Mouse (Mus musculus) intestine, embryonic 16.5 days (tissue): ENCODE measurements at regions not wholly inside any gene's neighbourhood (a gene's known extent, or its start where the extent isn't known, plus 50 kb on each side); places are given as distances from the start of the nearest gene placed in this dataset.

Source experiments
- ATAC-seq: fragments of 200-750 bp; cut with Nextera tagmentation; 2 replicates; pipeline ENCODE4 v1.8.0; 2017; ENCODE audit warnings: moderate TSS enrichment, moderate library complexity
- H3K27ac ChIP-seq: fragments of 300-500 bp; sonication (generic); 2 replicates; pipeline ENCODE4 v1.5.1; 2014; ENCODE audit warnings: mild to moderate bottlenecking, low read length
- H3K27me3 ChIP-seq: fragments of 300-500 bp; sonication (generic); replicated peaks from 2 replicates; pipeline ENCODE4 v1.6.1; 2014; ENCODE audit warnings: low read length, control low read depth, mixed read lengths; ENCODE audit not compliant: control insufficient read depth, insufficient read depth
- H3K36me3 ChIP-seq: fragments of 300-500 bp; sonication (generic); 2 replicates; pipeline ENCODE4 v1.6.1; 2014; ENCODE audit warnings: low read length, control low read depth; ENCODE audit not compliant: control insufficient read depth, insufficient read depth
- H3K4me1 ChIP-seq: fragments of 300-500 bp; sonication (generic); 2 replicates; pipeline ENCODE4 v1.6.1; 2014; ENCODE audit warnings: low read length, control low read depth, mixed read lengths; ENCODE audit not compliant: control insufficient read depth, insufficient read depth
- H3K4me2 ChIP-seq: fragments of 300-500 bp; sonication (generic); 2 replicates; pipeline ENCODE4 v1.6.1; 2014; ENCODE audit warnings: low read depth, low read length, control low read depth
- H3K4me3 ChIP-seq: fragments of 300-500 bp; sonication (generic); 2 replicates; pipeline ENCODE4 v1.5.1; 2014; ENCODE audit warnings: mild to moderate bottlenecking, low read length
- H3K9ac ChIP-seq: fragments of 300-500 bp; sonication (generic); 2 replicates; pipeline ENCODE4 v1.6.1; 2014; ENCODE audit warnings: low read depth, low read length
- H3K9me3 ChIP-seq: fragments of 300-500 bp; sonication (generic); 2 replicates; pipeline ENCODE4 v1.6.1; 2016; ENCODE audit warnings: low read length, control low read depth; ENCODE audit not compliant: control insufficient read depth
- WGBS: fragments of 180-500 bp; shearing (Covaris S2); extraction: QIAGEN DNeasy Blood & Tissue Kit; methylation state at CpG from one replicate; pipeline ENCODE4 v1.1.7; 2014; 5-methylcytosine and 5-hydroxymethylcytosine counted together

DNA sequence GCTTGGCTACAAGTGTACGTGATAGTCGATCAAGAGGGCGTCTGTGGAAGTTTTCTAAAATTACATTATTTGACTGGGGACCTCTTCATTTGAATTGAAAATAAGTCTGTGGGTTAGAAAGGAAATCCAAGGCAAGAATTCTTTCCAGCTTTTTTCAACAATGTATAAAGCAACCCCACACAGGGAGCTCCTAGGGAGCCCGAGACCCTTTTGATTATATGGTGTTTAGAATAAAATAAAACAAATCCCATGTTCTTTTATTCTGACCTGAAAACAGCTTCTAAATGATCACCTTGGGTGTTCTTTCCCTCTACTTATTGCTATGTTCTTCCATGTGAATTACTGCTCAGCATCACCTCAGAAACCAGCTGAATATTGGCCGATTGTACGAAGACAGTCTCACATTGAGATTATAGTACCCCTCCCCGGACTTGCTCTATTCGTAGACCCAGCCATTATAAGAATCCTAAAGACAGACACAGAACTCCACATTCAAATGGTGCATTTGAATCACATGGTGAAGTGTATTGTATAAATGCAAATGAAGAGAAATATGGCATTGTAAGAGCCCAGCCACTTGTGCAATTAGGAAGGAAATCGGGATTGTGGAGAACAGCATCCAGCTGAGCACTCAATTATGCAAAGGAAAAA, 236.3 kb upstream of the Map3k7 start:
- Histone ChIP-seq H3K27me3 (no peaks in the 10 kb centered on the region), H3K9ac (no peak overlapping the region), H3K4me2 (no peak overlapping the region), H3K36me3 (no peaks in the 10 kb centered on the region), H3K4me1 (no peaks in the 10 kb centered on the region), H3K27ac (no peak overlapping the region), H3K4me3 (no peak overlapping the region), H3K9me3 (no peaks in the 10 kb centered on the region)
- WGBS, result 89% methylated on average over 9 of the region's 9 CpGs
- ATAC-seq, result no peak

DNA sequence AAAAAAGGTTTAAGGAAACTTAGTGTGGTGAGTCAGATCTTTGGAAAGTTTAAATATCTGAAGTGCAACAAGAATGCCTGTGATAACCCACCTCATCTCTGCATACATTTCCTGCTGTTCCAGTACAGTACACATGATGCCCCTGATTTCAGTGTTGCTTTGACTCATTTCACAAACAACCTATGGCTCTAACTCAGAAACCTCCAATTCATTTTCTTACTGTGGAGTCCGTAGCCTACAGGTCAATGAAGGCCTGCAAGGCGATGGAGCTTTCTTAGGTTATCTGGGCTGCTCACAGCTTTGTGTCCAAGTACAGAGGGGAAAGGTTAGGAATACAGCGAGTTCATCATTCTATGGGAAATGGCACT, 235.8 kb upstream of the Map3k7 start:
- WGBS, result 92% methylated on average over 3 of the region's 3 CpGs
- H3K4me1 ChIP-seq, result no peaks in the 10 kb centered on the region
- H3K27ac ChIP-seq, result no peak overlapping the region
- no peaks in the 10 kb centered on the region for H3K27me3 ChIP-seq
- H3K36me3 ChIP-seq, result no peaks in the 10 kb centered on the region
- H3K9me3 ChIP-seq, result no peaks in the 10 kb centered on the region
- ATAC-seq, result no peak
- H3K4me3 ChIP-seq, result no peak overlapping the region
- no peak overlapping the region for H3K4me2 ChIP-seq
- H3K9ac ChIP-seq, result no peak overlapping the region

DNA sequence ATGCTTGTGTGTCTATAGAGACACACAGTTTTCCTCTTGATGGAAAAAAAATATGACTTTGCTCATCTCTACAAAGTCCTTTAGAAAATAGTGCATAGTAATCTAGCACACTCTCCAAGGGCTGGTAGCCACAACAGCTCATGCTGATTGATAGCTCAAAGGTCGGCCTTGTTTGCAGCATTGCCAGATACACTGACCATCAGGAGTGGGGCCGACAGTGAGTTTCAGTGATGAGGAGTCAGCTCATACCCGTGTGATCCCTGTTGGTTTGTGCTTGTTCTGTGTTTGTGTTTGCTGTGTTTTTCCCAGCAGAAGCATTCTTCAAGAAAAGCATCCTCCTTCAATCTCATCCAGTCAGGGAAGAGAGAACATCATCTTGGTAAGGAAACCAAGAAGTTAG, 220.1 kb upstream of the Map3k7 start:
- Histone ChIP-seq H3K4me1 (no peaks in the 10 kb centered on the region), H3K9ac (no peak overlapping the region), H3K4me2 (no peak overlapping the region), H3K27ac (no peak overlapping the region), H3K9me3 (no peaks in the 10 kb centered on the region), H3K27me3 (no peaks in the 10 kb centered on the region), H3K4me3 (no peak overlapping the region), H3K36me3 (no peaks in the 10 kb centered on the region)
- ATAC-seq, result no peak
- 62% methylated on average over 3 of the region's 3 CpGs for WGBS

- Histone ChIP-seq H3K4me3 (no peak overlapping the region), H3K4me2 (no peak overlapping the region), H3K27ac (no peak overlapping the region), H3K4me1 (no peaks in the 10 kb centered on the region), H3K9me3 (no peaks in the 10 kb centered on the region), H3K36me3 (no peaks in the 10 kb centered on the region), H3K27me3 (no peaks in the 10 kb centered on the region), H3K9ac (no peak overlapping the region)
- 64% methylated on average over 4 of the region's 4 CpGs for WGBS
- no peak for ATAC-seq
Measured at GRCm38 (mm10) chr4:31744431-31744830, 219.5 kb upstream of the Map3k7 start.

- 79% methylated on average over 5 of the region's 5 CpGs for WGBS
- Histone ChIP-seq H3K4me1 (no peaks in the 10 kb centered on the region), H3K27me3 (no peaks in the 10 kb centered on the region), H3K4me2 (no peak overlapping the region), H3K9ac (no peak overlapping the region), H3K4me3 (no peak overlapping the region), H3K27ac (no peak overlapping the region), H3K9me3 (no peaks in the 10 kb centered on the region), H3K36me3 (no peaks in the 10 kb centered on the region)
- no peak for ATAC-seq
Measured at GRCm38 (mm10) chr4:31753677-31754312, 210.1 kb upstream of the Map3k7 start.

- WGBS, result 42% methylated on average over 1 of the region's 1 CpGs
- H3K4me3 ChIP-seq, result no peak overlapping the region
- H3K27me3 ChIP-seq, result no peaks in the 10 kb centered on the region
- H3K9ac ChIP-seq, result no peak overlapping the region
- H3K27ac ChIP-seq, result no peak overlapping the region
- H3K4me1 ChIP-seq, result no peaks in the 10 kb centered on the region
- H3K36me3 ChIP-seq, result no peaks in the 10 kb centered on the region
- H3K9me3 ChIP-seq, result no peaks in the 10 kb centered on the region
- no peak overlapping the region for H3K4me2 ChIP-seq
- ATAC-seq, result no peak
Measured at GRCm38 (mm10) chr4:31757126-31757525, 206.8 kb upstream of the Map3k7 start.

GRCm38 (mm10) chr4:31760116-31760515, 203.8 kb upstream of the Map3k7 start:
- 44% methylated on average over 4 of the region's 4 CpGs for WGBS
- Histone ChIP-seq H3K9me3 (no peaks in the 10 kb centered on the region), H3K36me3 (no peaks in the 10 kb centered on the region), H3K9ac (no peak overlapping the region), H3K4me2 (no peak overlapping the region), H3K4me3 (no peak overlapping the region), H3K4me1 (no peaks in the 10 kb centered on the region), H3K27me3 (no peaks in the 10 kb centered on the region), H3K27ac (no peak overlapping the region)
- ATAC-seq, result no peak

- Histone ChIP-seq H3K4me1 (no peaks in the 10 kb centered on the region), H3K4me2 (no peak overlapping the region), H3K4me3 (no peak overlapping the region), H3K9me3 (no peaks in the 10 kb centered on the region), H3K27me3 (no peaks in the 10 kb centered on the region), H3K9ac (no peak overlapping the region), H3K36me3 (no peaks in the 10 kb centered on the region), H3K27ac (no peak overlapping the region)
- WGBS, result 69% methylated on average over 7 of the region's 7 CpGs
- no peak for ATAC-seq
Measured at GRCm38 (mm10) chr4:31762199-31762598, 201.7 kb upstream of the Map3k7 start.

GRCm38 (mm10) chr4:31768026-31768626, 195.8 kb upstream of the Map3k7 start:
- ATAC-seq, result peak; percentile 66

More at GRCm38 (mm10) chr4:31768026-31768626, 195.8 kb upstream of the Map3k7 start:
- no peaks in the 10 kb centered on the region for H3K36me3 ChIP-seq
- no peaks in the 10 kb centered on the region for H3K4me1 ChIP-seq
- H3K27me3 ChIP-seq, result no peaks in the 10 kb centered on the region
- WGBS, result 51% methylated on average over 6 of the region's 6 CpGs
- H3K9ac ChIP-seq, result no peak overlapping the region
- no peak overlapping the region for H3K27ac ChIP-seq
- no peaks in the 10 kb centered on the region for H3K9me3 ChIP-seq
- no peak overlapping the region for H3K4me2 ChIP-seq
- H3K4me3 ChIP-seq, result no peak overlapping the region
